Mouse (Mus musculus): Measurements from ENCODE around the gene Pdcd1lg2. TPM values are rescaled to one million over a fixed set of nuclear protein-coding genes. Genes with fewer than 3 reads are reported as not detected.

Gene Pdcd1lg2
- polyA plus RNA-seq, 1 experiment from 2014 or later, result not detected

- no peak overlapping the region for H3K9ac ChIP-seq (replicated peaks)
- no peaks in the 10 kb centered on the region; the same call in 1 of the 2 replicates for H3K4me1 ChIP-seq
- H3K4me2 ChIP-seq (replicated peaks), result no peak overlapping the region
- no peak overlapping the region for H3K27ac ChIP-seq (replicated peaks)
- no peaks in the 10 kb centered on the region for H3K27me3 ChIP-seq
- no peaks in the 10 kb centered on the region for H3K9me3 ChIP-seq
- ATAC-seq (ENCODE audit: low FRiP score, low read depth), result no peak
- no peak overlapping the region for H3K4me3 ChIP-seq
- 66% methylated on average over 7 of the region's 7 CpGs for WGBS
- H3K36me3 ChIP-seq, result no peaks in the 10 kb centered on the region
Measured at GRCm38 (mm10) chr19:29508208-29508607, 97.5 kb downstream of the Pdcd1lg2 start.

- Histone ChIP-seq H3K4me1 (no peaks in the 10 kb centered on the region; the same call in 1 of the 2 replicates), H3K27ac (replicated peaks) (no peak overlapping the region), H3K4me3 (no peak overlapping the region), H3K9ac (replicated peaks) (no peak overlapping the region), H3K36me3 (no peaks in the 10 kb centered on the region), H3K27me3 (no peaks in the 10 kb centered on the region), H3K9me3 (no peaks in the 10 kb centered on the region), H3K4me2 (replicated peaks) (no peak overlapping the region)
- no peak for ATAC-seq (ENCODE audit: low FRiP score, low read depth)
- 93% methylated on average over 7 of the region's 7 CpGs for whole genome bisulfite sequencing
Measured at GRCm38 (mm10) chr19:29509857-29510256, 99.1 kb downstream of the Pdcd1lg2 start.

DNA sequence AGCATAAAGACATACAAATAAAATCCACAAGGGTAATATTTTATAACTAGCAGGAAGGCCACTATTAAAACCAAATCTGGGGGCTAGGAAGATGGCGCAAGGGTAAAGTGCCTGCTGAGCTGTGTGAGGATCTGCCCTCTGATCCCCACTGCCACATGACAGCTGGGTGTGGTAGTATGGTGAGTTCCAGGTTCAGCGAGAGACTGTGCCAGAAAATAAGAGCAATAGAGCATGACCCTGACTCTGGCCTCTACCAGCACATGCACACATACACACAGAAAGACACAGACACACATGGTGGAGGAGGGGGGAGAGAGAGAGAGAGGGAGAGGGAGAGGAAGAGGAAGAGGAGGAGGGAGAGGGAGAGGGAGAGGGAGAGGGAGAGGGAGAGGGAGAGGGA, 101.1 kb downstream of the Pdcd1lg2 start:
- Histone ChIP-seq H3K9ac (replicated peaks) (no peak overlapping the region), H3K9me3 (no peaks in the 10 kb centered on the region), H3K27me3 (no peaks in the 10 kb centered on the region), H3K4me3 (no peak overlapping the region), H3K4me2 (replicated peaks) (no peak overlapping the region), H3K36me3 (no peaks in the 10 kb centered on the region), H3K4me1 (no peaks in the 10 kb centered on the region; the same call in 1 of the 2 replicates), H3K27ac (replicated peaks) (no peak overlapping the region)
- no peak for ATAC-seq (ENCODE audit: low FRiP score, low read depth)
- WGBS, result 77% methylated on average over 2 of the region's 2 CpGs

GRCm38 (mm10) chr19:29513111-29513766, 102.5 kb downstream of the Pdcd1lg2 start:
- Histone ChIP-seq H3K27ac (replicated peaks) (no peak overlapping the region), H3K9me3 (no peaks in the 10 kb centered on the region), H3K4me3 (no peak overlapping the region), H3K4me2 (replicated peaks) (no peak overlapping the region), H3K36me3 (no peaks in the 10 kb centered on the region), H3K9ac (replicated peaks) (no peak overlapping the region), H3K27me3 (no peaks in the 10 kb centered on the region), H3K4me1 (no peaks in the 10 kb centered on the region; the same call in 1 of the 2 replicates)
- ATAC-seq (ENCODE audit: low FRiP score, low read depth), result no peak
- WGBS, result 64% methylated on average over 2 of the region's 2 CpGs

- 95% methylated on average over 3 of the region's 3 CpGs for WGBS
- Histone ChIP-seq H3K36me3 (no peaks in the 10 kb centered on the region), H3K27me3 (no peaks in the 10 kb centered on the region), H3K4me1 (no peaks in the 10 kb centered on the region), H3K4me3 (no peak overlapping the region), H3K9ac (replicated peaks) (no peak overlapping the region), H3K9me3 (no peaks in the 10 kb centered on the region), H3K27ac (replicated peaks) (no peak overlapping the region), H3K4me2 (replicated peaks) (no peak overlapping the region)
- no peak for ATAC-seq (ENCODE audit: low FRiP score, low read depth)
Measured at GRCm38 (mm10) chr19:29514130-29514529, 103.4 kb downstream of the Pdcd1lg2 start.

- Histone ChIP-seq H3K4me1 (no peaks in the 10 kb centered on the region), H3K27ac (replicated peaks) (no peak overlapping the region), H3K9ac (replicated peaks) (no peak overlapping the region), H3K9me3 (no peaks in the 10 kb centered on the region), H3K4me2 (replicated peaks) (no peak overlapping the region), H3K36me3 (no peaks in the 10 kb centered on the region), H3K27me3 (no peaks in the 10 kb centered on the region), H3K4me3 (no peak overlapping the region)
- 94% methylated on average over 3 of the region's 3 CpGs for WGBS
- no peak for ATAC-seq (ENCODE audit: low FRiP score, low read depth)
Measured at GRCm38 (mm10) chr19:29515386-29515785, 104.7 kb downstream of the Pdcd1lg2 start.

DNA sequence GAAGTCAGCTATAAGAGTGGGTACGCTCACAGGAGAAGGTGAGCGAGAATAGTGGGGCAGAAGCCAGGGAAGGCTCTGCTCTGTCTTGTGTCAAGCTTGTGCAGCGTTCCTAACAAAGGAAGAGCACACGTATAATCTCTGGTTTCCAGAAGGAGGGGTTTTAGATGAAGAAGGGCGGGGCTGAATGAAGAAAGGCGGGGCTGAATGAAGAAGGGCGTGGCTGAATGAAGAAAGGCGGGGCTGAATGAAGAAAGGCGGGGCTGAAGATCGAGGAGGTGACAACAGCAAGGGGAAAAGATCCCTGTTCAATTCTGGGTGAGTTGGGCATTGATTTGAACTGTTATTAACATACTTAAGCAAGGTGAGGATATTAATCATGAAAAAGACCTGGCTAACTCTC, 105.3 kb downstream of the Pdcd1lg2 start:
- 70% methylated on average over 10 of the region's 10 CpGs for WGBS
- no peak overlapping the region for H3K4me3 ChIP-seq
- ATAC-seq (ENCODE audit: low FRiP score, low read depth), result no peak
- H3K27ac ChIP-seq (replicated peaks), result no peak overlapping the region
- no peaks in the 10 kb centered on the region for H3K4me1 ChIP-seq
- no peak overlapping the region for H3K4me2 ChIP-seq (replicated peaks)
- no peak overlapping the region for H3K9ac ChIP-seq (replicated peaks)
- no peaks in the 10 kb centered on the region for H3K27me3 ChIP-seq
- no peaks in the 10 kb centered on the region for H3K36me3 ChIP-seq
- no peaks in the 10 kb centered on the region for H3K9me3 ChIP-seq

DNA sequence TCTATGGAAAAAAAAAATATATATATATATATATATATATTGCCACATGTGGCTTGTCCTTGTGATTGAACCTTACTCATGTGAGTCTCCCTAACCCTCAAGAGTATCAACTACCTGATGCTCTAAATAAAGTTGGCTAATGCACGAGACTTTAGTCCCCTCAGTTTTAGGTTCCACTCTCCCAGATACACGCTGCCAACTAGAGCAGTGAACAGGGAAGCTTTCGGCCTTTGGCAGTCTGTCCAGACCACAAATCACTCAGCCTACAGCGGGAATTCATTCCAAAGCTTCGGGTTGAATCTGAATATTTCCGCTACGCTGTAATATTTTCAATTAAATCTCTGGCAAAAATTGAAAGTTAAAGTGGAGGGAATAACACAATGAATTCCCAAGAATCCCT, 107.7 kb downstream of the Pdcd1lg2 start:
- WGBS, result 96% methylated on average over 7 of the region's 7 CpGs
- no peak overlapping the region for H3K9ac ChIP-seq (replicated peaks)
- H3K9me3 ChIP-seq, result no peaks in the 10 kb centered on the region
- ATAC-seq (ENCODE audit: low FRiP score, low read depth), result no peak
- H3K36me3 ChIP-seq, result no peaks in the 10 kb centered on the region
- no peaks in the 10 kb centered on the region for H3K27me3 ChIP-seq
- H3K4me1 ChIP-seq, result peaks cover 2% of the 10 kb centered on the region; the same call in 1 of the 2 replicates
- H3K4me2 ChIP-seq (replicated peaks), result no peak overlapping the region
- H3K27ac ChIP-seq (replicated peaks), result no peak overlapping the region
- no peak overlapping the region for H3K4me3 ChIP-seq

DNA sequence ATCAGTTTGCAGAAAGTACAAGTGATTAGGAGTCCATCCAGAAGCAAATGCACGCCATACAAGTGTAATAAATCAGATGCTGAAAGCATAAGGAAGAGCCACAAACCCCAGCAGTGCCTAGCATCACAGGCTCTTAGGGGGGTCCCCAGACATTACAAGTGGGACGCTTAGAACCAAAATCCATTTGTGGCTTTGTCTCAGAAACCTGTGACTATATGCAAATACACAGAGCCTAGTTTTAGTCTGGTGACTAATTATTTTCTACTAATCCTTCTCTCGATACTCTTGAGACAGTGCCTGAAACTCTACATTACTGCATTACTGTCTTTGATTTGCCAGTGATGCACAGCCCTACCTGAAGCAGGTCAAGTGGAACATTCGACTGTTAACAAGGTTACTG, 108.2 kb downstream of the Pdcd1lg2 start:
- H3K27me3 ChIP-seq, result no peaks in the 10 kb centered on the region
- H3K4me2 ChIP-seq (replicated peaks), result no peak overlapping the region
- H3K27ac ChIP-seq (replicated peaks), result no peak overlapping the region
- 84% methylated on average over 4 of the region's 4 CpGs for WGBS
- ATAC-seq (ENCODE audit: low FRiP score, low read depth), result no peak
- no peaks in the 10 kb centered on the region for H3K36me3 ChIP-seq
- H3K9me3 ChIP-seq, result no peaks in the 10 kb centered on the region
- no peak overlapping the region for H3K4me3 ChIP-seq
- H3K4me1 ChIP-seq, result peaks cover 7% of the 10 kb centered on the region
- no peak overlapping the region for H3K9ac ChIP-seq (replicated peaks)

Other genes with a start within 250 kb of the Pdcd1lg2 start
- gene Jak2, start 159.1 kb upstream of the Pdcd1lg2 start, polyA plus RNA-seq (2016; fragmentation: Nextera tagmentation; extraction: Ambion mirVana), result 16.6 and 18.7 TPM in 2 replicates
- 4.0 and 5.9 TPM in 2 replicates for gene Insl6, start 85.6 kb upstream of the Pdcd1lg2 start, polyA plus RNA-seq (2016; fragmentation: Nextera tagmentation; extraction: Ambion mirVana)
- 0.43 and 0.78 TPM in 2 replicates for gene Rln1, start 76.2 kb upstream of the Pdcd1lg2 start, polyA plus RNA-seq (2016; fragmentation: Nextera tagmentation; extraction: Ambion mirVana)
- gene Plgrkt, start 43.5 kb upstream of the Pdcd1lg2 start, polyA plus RNA-seq (2016; fragmentation: Nextera tagmentation; extraction: Ambion mirVana), result 70.1 and 72.6 TPM in 2 replicates
- 0.33 and 0.35 TPM in 2 replicates for gene Cd274, start 43.5 kb upstream of the Pdcd1lg2 start, polyA plus RNA-seq (2016; fragmentation: Nextera tagmentation; extraction: Ambion mirVana)
- gene Ric1, start 111.4 kb downstream of the Pdcd1lg2 start, polyA plus RNA-seq (2016; fragmentation: Nextera tagmentation; extraction: Ambion mirVana), result 14.0 TPM in 2 replicates
- gene Ermp1, start 237.5 kb downstream of the Pdcd1lg2 start, polyA plus RNA-seq (2016; fragmentation: Nextera tagmentation; extraction: Ambion mirVana), result 14.8 and 16.8 TPM in 2 replicates

All from midbrain, embryonic 12.5 days (tissue).